Comparison of ENCODE assay signal across 20 mouse cellular contexts in the genomic region with DNA sequence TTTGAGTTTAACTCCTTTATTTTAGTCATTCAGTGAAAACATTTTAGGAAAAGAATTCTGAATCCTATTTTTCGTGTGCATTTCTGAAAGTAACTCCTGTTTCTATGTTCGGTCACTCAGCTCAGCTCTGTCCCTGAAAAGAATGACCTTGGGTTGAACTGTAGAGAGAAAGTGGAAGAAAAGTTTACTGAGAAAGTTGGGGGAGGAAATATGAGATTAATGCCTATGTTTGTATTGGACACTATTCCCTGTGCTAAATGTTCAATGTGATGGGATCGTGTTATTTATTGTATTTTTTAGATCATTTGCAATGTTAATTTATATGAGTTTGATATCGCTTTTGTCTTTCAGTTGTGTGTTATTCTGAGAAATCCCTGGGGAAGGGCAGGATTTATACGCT.
"Had no signal": no experiment of that assay in that cellular context is flagged by ENCODE, and none has a peak within 500 bp of the region (broad histone marks: within the 10 kb centered on the region; RNA-seq: fewer than 3 reads in every experiment).

No protein-coding gene starts in this region.

- H3K4me1 ChIP-seq: limb, embryonic 12.5 days; limb, embryonic 15.5 days; lung, embryonic 15.5 days had no signal

- H3K27ac ChIP-seq: limb, embryonic 12.5 days; limb, embryonic 15.5 days; liver, embryonic 14.5 days; lung, embryonic 15.5 days; neural tube, embryonic 15.5 days had no signal

- H3K36me3 ChIP-seq: limb, embryonic 12.5 days; limb, embryonic 15.5 days; lung, embryonic 15.5 days; neural tube, embryonic 15.5 days had no signal

- DNase-seq: kidney, adult 18-20 months; kidney, postnatal 10 days; kidney, postnatal 4 days; left cerebral cortex, postnatal 4 days; liver, postnatal 0 days; lung, postnatal 10 days; lung, postnatal 36 days; thymus, adult 18-20 months; thymus, postnatal 36 days had no signal

- H3K4me3 ChIP-seq: limb, embryonic 12.5 days; limb, embryonic 15.5 days; lung, embryonic 15.5 days; myocyte; neural tube, embryonic 15.5 days had no signal

- H3K9me3 ChIP-seq: limb, embryonic 12.5 days; limb, embryonic 15.5 days; lung, embryonic 15.5 days; neural tube, embryonic 15.5 days had no signal

- H3K27me3 ChIP-seq: limb, embryonic 12.5 days; limb, embryonic 15.5 days; lung, embryonic 15.5 days; neural tube, embryonic 15.5 days had no signal

- H3K9ac ChIP-seq: limb, embryonic 12.5 days; limb, embryonic 15.5 days; liver, embryonic 14.5 days; liver, postnatal 0 days; lung, embryonic 15.5 days; neural tube, embryonic 15.5 days had no signal

- H3K4me2 ChIP-seq: limb, embryonic 12.5 days; limb, embryonic 15.5 days; liver, embryonic 11.5 days; lung, embryonic 15.5 days; midbrain, embryonic 11.5 days; neural tube, embryonic 15.5 days had no signal

- ATAC-seq: inflammation-experienced regulatory T-cells, adult 6 months; intestine, embryonic 16.5 days; liver, postnatal 0 days; midbrain, embryonic 16.5 days had no signal
